Mouse (Mus musculus): ENCODE measurements around the gene Mrap.

Gene Mrap

DNA sequence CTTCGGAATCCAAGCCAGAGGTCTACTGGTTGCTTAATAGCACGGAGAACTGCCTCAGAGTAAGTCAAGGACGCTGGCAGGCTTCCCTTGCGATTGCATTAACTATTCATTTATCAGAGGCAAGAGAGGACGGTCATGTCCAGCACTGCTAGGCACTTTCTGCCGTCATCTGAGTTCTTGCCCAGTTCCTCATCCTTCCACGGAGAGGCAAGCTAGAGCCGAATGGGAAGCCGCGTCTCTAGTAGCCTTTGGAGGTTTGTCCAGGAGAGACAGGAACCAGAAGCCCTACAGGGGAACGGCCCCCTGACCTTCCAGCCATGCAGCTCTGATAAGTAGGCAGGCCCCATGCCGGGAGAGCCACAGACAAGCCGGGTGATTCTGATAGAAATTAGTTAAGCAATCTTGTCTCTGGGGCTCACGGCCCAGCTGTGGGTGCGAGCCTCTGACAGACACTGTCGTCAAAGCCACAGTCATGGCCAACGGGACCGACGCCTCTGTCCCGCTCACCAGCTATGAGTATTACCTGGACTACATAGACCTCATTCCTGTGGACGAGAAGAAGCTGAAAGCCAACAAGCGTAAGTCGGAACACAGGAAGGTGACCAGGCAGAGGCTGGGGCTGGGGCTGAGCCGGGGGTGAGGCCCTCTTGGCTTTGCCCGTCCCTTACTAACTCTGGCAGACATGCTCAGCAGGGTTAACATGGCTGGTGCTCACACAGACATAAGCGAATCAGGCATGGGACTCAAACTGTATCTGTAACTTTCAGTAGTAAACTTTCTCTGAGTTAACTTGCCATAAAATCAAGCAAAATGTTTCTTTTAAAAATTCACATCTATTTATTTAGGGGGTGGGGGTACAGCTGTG, at the start of gene Mrap:
TSS of gene Mrap (plus strand) at position 116 of the 865 bp plus-strand sequence.
- DNase-seq (ENCODE audit: extremely low read depth, insufficient read length, low spot score), result no peak

DNA sequence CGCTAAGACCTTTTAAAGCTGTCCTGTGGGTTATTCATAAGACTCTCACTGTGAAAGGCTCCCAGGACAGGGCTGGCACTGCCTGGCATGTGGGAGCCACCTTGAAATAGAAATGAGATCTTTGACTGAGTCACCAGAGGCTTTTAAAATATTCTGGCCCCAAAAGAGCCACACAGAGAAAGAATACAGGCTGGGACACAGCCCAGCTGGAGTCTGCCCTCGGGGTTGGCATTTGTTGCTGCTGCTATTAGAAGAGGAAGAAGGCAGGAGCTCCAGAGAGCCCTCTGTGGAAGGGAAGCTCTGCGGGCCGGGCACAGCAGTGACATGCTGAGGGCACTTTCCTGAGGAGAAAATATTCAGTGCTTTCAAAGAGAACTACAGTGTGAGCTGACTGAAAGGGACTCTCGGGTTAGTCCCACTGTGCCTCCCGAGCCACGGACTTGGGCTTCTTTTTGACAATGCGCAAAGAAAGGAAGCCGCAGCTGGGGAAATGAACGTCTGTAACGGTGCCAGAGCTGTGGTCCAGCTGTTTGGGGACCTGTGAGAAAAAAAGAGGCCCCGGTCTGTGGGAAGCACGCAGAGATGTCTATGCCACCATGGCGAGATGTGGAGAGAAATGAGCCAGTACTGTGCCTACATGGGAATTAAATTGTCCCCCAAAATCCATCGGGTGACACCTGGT, 45.2 kb upstream of the Mrap start:
- DNase-seq (ENCODE audit: extremely low read depth, insufficient read length, low spot score), result no peak

DNA sequence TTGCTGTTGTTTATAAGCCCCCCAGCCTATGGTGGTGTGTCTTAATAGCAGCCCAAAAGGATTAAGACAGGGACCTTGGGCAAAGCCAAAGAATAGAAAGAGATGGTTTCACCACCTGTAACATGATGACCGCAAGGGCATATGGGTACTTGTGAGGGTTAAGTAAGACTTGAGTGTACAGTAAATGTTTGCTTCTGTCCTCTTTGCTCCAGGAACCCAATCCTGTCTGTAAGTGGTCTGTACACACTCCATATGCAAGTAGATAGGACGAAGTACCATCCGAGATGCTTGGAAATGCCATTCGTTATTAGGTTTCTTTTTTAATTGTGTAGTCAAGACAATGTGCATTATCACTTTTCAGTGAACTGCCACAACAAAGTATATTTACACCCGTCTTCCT, 44.4 kb upstream of the Mrap start:
- DNase-seq (ENCODE audit: extremely low read depth, insufficient read length, low spot score), result no peak

DNA sequence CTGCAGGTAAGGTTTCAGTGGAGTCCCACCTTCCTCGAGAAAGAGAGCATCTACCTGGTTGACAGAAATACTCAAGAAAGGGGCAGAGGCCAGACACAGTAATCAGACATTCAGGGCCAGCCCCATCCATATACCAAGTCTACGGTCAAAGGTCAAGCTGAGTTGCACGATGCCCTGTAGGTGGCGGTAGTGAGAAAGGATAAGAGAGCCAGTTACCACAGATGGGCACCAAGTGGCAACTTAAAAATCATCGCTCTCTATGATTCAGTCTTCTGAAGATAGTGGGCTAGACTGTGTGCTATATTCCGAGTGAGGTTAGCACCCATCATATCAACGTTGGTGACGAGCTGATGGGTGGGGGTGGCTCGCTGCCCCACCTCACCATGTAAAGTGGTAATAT, 43.3 kb upstream of the Mrap start:
- DNase-seq (ENCODE audit: extremely low read depth, insufficient read length, low spot score), result no peak

DNA sequence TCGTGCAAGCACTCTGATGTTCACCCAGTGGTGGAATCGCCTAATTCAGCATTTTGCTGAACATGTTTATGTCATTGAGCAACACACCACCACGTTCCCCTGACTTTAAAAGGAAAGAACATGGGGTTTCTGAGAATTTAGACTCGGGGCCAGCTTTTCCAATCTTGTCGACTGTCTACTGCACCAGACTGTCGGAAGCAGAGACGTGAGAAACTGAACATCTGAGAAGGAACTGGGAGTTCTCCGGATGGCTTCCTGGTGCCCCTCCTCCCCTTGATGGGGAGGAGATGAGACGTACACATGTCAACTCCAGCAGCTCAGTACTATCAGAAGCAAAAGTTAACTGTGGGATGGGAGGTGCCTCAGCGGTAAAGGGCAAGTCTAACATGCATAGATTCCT, 42.9 kb upstream of the Mrap start:
- no peak for DNase-seq (ENCODE audit: extremely low read depth, insufficient read length, low spot score)

DNA sequence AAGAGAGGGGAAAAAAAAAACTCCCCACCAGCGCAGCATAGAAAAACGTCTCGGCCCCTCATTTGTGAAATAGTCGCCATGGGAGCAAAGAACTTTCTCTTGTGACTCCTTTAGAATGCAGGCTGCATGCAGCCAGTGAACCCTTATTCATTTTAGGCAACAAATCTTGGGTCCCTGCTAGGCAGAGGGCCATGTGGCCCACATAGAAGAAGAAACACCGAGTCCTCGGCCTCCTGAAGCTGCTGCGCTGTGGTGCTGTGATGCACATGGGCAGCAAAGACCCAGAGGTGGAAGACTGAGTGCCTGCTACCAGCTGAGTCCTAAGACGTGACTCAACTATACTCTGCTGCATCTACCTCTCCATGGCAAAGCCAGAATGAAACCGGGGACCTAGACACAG, 41.7 kb upstream of the Mrap start:
- DNase-seq (ENCODE audit: extremely low read depth, insufficient read length, low spot score), result no peak

DNA sequence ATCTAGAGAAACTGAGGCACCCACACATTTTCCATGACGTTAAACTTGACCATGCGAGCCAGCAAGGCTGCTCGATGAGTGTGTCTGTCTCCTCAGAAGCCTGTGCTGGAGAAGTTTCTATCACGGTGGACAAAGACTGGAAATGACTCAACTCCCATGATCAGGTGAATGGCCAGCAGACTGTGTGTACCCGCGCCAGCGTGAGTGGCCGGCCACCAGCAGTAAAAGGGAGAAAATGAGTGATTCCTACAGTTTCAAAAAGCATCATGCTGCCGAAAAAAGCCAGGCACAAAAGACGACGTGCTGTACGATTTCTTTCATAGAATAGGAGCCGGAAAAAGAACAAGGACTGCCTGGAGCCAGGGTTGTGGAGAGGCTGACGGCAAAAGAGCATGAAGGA, 38.6 kb upstream of the Mrap start:
- no peak for DNase-seq (ENCODE audit: extremely low read depth, insufficient read length, low spot score)

DNA sequence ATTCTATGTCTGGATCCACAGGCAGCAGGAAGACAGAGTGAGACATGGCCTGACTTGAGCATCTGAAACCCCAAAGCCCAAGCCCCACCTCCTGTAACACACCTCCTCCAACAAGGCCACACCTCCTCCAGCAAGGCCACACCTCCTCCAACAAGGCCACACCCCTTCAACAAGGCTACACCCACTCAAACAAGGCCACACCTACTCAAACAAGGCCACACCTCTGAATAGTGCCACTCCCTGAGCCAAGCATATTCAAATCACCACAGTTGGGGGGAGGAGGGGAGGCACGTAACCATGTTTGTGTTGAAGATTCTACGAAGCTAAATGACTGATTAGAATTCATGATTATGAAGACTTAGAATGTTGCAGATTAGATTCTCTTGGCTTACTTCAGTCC, 36.5 kb upstream of the Mrap start:
- no peak for DNase-seq (ENCODE audit: extremely low read depth, insufficient read length, low spot score)

DNA sequence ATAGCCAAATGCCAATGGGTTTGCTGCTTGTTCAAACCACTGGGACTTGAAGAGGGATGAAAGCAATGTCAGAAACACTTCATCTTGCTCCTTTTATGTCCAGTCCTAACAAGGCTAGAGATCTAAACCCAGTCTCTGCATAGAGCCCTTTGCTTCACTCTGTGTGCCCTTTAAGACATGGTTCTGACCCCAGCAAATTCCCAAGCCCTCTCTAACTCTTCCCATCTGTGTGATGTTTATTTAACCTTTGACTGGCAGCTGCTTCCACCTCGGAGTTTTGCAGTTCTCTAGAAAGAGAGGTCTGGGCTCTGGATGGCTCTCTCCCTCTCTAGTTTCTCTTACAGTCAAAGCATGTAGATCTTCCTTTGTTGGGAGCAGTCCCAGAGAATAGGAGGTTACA, 34.4 kb upstream of the Mrap start:
- DNase-seq (ENCODE audit: extremely low read depth, insufficient read length, low spot score), result no peak

DNA sequence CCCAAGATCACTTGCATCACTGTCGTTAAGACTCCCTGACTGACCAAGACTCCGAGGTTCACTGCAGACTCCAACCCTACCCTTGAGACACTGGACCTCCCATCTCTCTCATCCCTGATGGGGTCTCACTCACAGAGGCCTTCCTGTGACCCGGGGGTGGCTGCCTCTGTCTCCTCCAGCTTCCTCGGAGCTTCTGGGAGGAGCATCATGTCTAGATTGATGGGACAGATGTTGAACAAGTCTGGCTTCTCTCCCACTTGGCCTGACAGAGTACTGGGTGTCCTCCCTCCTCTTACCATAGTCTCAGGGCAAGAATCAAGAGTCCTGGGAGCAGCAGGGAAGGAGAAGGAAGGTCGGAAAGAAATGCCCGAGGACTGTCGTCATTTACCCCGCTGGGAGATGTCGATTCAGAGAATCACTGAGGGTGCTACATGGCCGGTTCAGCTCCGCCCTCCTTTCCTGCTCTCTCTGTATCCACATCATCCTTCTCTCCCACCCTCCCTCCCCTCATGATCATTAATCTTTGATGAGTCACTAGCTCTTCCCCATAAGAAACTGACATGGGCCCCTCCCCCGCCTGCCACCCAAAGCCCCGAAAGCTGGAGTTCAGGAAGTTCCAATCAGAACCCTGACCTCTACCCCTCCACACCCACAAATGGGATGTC, 33.7 kb upstream of the Mrap start:
- DNase-seq (ENCODE audit: extremely low read depth, insufficient read length, low spot score), result no peak

DNA sequence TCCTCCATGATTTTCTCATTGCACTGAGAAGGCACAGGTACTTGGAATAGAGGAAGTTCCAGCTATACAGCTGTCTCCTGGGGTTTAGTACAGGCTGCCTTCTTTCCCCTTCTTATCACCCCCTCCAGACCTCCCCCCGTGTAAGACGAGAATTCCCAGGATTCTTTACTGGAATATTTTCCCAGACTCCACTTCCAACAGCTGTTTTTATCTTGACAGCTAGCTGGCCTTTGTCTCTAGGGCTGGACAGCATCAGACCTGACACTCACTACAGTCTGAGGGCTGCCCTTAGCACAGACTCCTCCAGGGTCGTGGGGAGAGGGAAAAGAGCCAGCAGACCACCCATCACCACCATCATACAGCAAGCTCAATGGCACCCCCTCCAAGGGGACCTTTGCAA, 31.7 kb upstream of the Mrap start:
- no peak for DNase-seq (ENCODE audit: extremely low read depth, insufficient read length, low spot score)

DNA sequence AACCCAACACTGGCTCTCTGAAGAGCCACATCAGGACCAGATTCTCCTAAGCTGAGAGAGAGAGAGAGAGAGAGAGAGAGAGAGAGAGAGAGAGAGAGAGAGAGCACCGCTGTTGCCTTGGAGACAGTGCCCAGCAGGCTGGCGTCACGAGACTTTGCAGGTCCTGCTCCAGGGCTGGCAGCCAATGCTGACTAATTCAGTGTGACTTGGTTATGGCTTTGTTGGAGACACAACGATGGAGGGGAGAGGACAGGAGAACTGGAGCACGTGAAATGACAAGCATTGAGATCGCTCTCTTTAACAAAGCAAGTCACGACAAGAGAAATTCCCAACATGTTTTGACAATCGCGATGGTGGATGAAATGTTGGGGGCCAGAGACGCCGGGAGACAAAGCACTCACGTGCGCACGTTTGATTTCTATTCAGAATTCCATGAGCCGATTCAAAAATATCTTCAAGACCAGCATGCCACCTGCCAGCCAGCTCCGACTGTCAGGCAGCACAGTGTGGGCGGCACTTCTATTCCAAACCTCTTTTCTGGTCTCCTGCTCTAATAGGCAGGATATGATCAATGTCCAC, 28.2 kb upstream of the Mrap start:
- peak; percentile 46 for DNase-seq (ENCODE audit: extremely low read depth, insufficient read length, low spot score)

DNA sequence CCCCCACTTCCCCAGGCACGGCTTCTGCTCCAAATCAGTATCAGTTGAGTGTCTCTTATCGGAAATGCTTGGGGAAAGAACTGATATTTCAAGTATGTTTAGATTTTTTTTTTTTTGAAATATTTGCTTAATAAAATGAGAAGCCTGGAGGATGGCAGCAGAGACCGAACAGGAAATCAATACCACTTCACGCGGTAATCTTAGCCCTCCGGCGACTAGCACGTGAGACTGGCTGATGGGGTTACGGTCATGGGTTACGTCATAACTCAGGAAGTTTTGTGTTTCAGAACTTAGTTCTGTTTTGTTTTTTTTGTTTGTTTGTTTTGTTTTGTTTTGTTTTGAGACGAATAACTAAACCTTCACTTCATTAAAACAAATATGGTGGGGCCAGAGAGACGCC, 27.7 kb upstream of the Mrap start:
- DNase-seq (ENCODE audit: extremely low read depth, insufficient read length, low spot score), result no peak

DNA sequence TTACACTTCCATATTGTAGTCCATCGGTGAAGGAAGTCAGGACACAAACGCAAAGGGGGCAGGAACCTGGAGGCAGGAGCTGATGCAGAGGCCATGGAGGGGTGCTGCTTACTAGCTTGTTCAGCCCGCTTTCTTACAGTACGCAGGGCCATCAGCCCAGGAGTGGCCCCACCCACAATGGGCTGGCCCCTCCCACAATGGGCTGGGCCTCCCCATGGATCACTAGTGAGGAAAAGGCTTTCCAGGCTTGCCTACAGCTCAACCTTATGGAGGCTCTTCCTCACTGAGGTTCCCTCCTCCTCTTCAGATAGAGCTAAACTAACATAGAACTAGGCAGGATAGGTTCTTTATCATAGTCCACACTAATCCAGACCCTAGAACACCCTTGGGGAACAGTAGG, 14.0 kb upstream of the Mrap start:
- DNase-seq (ENCODE audit: extremely low read depth, insufficient read length, low spot score), result peak; percentile 21

DNA sequence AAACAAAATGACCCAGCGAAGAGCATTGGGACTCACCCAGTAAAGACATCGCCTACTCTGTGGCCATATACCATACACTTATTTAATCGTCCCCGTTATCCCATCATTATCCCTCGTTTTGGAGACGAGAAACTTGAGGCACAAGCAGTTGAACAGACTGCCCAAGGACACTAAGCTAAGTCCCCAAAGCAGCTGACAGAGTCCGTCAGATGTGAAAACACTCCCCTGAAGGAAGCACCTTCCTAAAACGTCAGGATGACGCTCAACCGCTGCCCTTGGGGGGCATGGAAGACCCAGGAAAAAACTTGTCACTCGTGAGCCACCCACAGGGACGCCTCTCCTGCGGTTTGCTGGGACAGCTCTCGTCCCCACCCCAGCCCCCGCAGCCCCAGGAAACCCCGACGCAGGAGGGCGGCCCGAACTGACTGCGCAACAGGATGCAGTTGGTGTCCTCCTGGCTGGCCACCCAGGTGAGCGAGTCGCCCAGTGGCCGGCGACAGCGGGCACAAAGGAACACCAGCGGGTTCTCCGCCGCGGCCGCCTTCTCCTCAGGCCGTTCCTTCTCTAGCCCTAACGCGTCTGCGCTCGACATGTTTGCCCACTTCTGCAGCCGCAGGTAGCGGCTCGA, 11.3 kb upstream of the Mrap start:
- DNase-seq (ENCODE audit: extremely low read depth, insufficient read length, low spot score), result no peak

DNA sequence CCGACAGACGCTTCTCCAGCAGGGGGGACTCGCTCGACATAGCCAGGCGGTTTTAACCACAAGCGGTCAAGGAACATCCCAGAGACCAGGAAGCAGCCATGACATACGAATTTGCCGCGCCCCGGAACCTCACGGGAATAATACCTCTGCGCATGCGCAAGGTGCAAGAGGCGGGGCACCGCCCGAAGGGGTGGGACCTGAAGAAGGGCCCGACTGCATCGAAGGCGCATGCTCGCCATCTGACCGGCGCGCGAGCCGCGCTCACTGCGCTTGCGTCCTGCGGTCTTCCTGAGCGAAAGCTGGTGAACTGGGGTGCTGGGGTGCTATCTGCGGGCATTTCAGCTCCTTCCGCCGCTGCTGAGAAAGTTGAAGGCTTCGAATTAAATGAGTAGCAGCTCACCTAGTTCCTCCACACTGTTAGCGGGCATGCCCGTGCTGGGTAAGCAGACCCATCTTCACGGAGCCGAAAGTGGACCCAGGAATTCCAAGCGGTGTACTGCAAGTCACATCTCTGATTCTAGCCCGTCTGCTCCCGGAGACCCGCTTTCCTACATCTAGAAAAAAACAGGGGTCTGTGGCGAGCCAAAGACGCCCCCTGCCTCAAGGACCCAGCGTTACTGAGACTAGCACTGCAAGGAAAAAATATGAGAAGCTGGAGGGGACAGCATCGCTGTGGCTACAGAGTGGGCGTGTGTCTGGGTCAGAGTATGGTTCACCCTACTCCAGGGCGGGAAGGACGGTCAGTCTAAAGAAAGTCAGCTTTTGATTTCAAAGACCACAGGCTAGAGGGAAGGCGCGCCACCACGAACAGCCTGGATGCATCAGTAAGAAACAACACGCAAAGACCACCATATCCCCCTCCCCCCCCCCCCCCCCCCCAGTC, 10.5 kb upstream of the Mrap start, which contains the start of gene Mis18a:
TSS of gene Mis18a (minus strand) at position 172 of the 883 bp plus-strand sequence.
- peak; percentile 96 for DNase-seq (ENCODE audit: extremely low read depth, insufficient read length, low spot score)

DNA sequence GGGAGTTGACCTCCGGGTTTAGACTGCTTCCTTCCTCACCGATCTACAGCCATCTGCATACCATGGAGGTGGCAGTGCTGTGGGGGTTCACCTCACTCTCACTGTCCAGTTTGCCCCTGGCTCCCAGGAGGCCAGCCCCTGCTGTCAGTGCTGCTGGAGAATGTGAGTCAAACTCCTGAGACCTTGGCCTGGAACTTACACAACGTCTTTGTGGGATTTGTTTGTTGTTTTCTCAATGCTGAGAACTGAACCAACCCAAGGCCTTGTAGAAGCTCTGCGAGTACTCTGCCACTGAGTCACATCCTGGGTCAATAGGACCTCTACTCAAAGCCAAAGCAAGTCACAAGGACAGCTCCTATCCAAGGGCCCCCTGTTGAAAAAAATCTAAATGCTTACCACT, 2.4 kb upstream of the Mrap start:
- no peak for DNase-seq (ENCODE audit: extremely low read depth, insufficient read length, low spot score)

DNA sequence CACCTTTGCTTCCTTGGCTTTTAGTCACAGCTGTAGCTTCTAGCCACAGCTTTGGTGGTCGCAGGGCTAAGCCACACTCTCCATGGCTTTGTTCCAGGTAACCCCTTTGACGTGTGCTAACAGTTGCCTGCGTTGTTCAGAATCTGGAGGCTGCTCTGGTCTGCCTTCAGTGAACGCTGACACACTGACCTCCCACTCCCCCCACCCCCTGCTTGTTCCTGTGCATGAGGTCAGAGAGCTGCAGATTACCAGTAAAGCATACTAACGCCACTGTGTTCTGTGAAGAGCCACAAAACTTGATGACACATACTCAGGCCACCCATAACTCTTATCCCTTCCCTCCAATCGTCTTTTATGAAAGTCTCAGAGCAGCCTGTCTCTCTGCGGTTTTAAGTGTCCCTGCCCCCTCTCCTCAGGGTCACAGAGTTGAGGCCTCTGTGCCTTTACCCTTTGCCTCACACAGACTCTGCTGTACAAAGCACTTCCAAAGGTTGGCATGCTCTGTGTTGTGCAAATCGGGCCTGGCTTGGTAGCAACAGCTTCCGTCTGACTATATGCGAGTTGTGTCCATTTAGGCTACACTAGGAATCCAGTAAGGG, 1.2 kb upstream of the Mrap start:
- no peak for DNase-seq (ENCODE audit: extremely low read depth, insufficient read length, low spot score)

DNA sequence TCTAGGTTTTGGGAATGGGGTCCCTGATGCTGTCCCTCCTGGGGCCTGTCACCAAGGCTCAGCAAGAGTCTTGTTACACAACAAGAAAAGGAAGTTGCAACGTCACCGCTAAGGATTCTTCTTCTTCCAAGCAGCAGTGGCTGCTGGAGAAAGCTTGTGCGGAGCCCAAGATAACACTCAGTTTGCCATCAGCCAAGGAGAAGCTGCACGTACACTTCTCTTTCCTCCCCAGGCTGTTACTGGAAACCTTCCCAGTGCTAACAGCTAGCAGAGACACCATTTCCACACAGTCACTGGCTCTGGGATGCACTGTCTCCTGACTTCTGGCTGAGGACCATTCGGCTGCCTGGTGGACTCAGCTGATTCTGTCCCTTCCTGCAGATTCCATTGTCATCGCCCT, 9.1 kb downstream of the Mrap start:
- no peak for DNase-seq (ENCODE audit: extremely low read depth, insufficient read length, low spot score)

Measured in 3134 (cell line).